ENCODE assay signal across 12 mouse cellular contexts in the genomic region with DNA sequence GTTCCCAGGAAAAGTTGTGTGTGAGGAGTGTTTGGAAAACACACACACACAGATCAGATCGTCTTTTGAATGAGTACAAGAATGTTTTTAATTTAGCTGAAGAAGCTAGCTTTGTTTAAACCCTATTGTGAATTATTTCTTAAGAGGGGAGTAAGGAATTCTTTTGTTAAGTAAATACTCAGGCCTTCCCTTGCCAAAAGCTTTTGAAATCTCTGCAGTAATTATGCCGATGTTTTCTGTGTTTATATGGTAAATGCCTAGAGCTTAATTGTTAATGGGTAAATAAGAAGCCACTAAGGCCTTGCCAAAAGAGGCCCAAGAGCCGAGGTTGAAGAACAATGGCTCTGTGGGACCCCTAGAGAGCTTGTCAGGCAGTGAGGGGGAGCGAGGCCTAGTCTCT.
DNase-seq lines count a peak whose midpoint lies in the region; ATAC-seq and TF ChIP-seq lines count a peak whose summit lies in the region.
"Had no signal": no experiment of that assay in that cellular context is flagged by ENCODE, and none has a peak within 500 bp of the region (broad histone marks: within the 10 kb centered on the region; RNA-seq: fewer than 3 reads in every experiment).

No protein-coding gene starts in this region.

- no peaks in the 10 kb centered on the region for H3K36me3 ChIP-seq in lung, embryonic 14.5 days (ENCODE audit: insufficient read depth)
- H3K36me3 ChIP-seq in limb, embryonic 15.5 days = no peaks in the 10 kb centered on the region
- no peaks in the 10 kb centered on the region for H3K36me3 ChIP-seq in heart, embryonic 11.5 days (ENCODE audit: control insufficient read depth, insufficient read depth, low read length)
- H3K36me3 ChIP-seq: liver, embryonic 13.5 days had no signal

- ATAC-seq in lung, embryonic 14.5 days (ENCODE audit: insufficient read depth) = no peak
- ATAC-seq in limb, embryonic 15.5 days (ENCODE audit: insufficient number of reproducible peaks, low FRiP score, low TSS enrichment, low read depth) = no peak
- no peak for ATAC-seq in heart, embryonic 11.5 days (replicated peaks; ENCODE audit: insufficient number of reproducible peaks, low FRiP score, low TSS enrichment)

- no peak overlapping the region for H3K9ac ChIP-seq in lung, embryonic 14.5 days
- H3K9ac ChIP-seq in limb, embryonic 15.5 days = no peak overlapping the region
- no peak overlapping the region for H3K9ac ChIP-seq in heart, embryonic 11.5 days (ENCODE audit: low read depth, low read length)
- H3K9ac ChIP-seq: liver, embryonic 13.5 days had no signal

- WGBS in lung, embryonic 14.5 days = 25% methylated on average over 4 of the region's 4 CpGs
- 35% methylated on average over 4 of the region's 4 CpGs for WGBS in limb, embryonic 15.5 days
- WGBS in heart, embryonic 11.5 days (ENCODE audit: insufficient replicate concordance) = 54% methylated on average over 4 of the region's 4 CpGs

- H3K4me2 ChIP-seq in lung, embryonic 14.5 days = no peak overlapping the region
- no peak overlapping the region for H3K4me2 ChIP-seq in limb, embryonic 15.5 days
- H3K4me2 ChIP-seq in heart, embryonic 11.5 days = no peak overlapping the region
- H3K4me2 ChIP-seq: liver, embryonic 13.5 days had no signal

- no peak for TF ChIP-seq CTCF in lung, embryonic 14.5 days (IDR thresholded peaks at IDR 0.05; ENCODE audit: low read depth)
- no peak for TF ChIP-seq CTCF in brain, embryonic 14.5 days (IDR thresholded peaks at IDR 0.05; ENCODE audit: borderline replicate concordance, extremely low read depth, insufficient read depth, insufficient read length)

- TF ChIP-seq POLR2A in brain, embryonic 14.5 days (IDR thresholded peaks at IDR 0.05; ENCODE audit: borderline replicate concordance, extremely low read depth, insufficient read depth, insufficient read length, poor library complexity, severe bottlenecking) = no peak

- peak overlapping the region; percentile 21; the same call in 1 of the 2 replicates for H3K27ac ChIP-seq in lung, embryonic 14.5 days (ENCODE audit: low read depth)
- peak overlapping the region; percentile 12; the same call in 1 of the 2 replicates for H3K27ac ChIP-seq in limb, embryonic 15.5 days
- no peak overlapping the region for H3K27ac ChIP-seq in heart, embryonic 11.5 days (ENCODE audit: low read depth, low read length)
- H3K27ac ChIP-seq: kidney, postnatal 0 days; liver, embryonic 13.5 days had no signal

- DNase-seq in lung, embryonic 14.5 days = peak; percentile 60
- DNase-seq in lung, postnatal 4 days = no peak
- peak; percentile 79 for DNase-seq in Muller cell, postnatal 12 days (ENCODE audit: inconsistent ontology term)
- DNase-seq in brain, embryonic 14.5 days (ENCODE audit: low read depth) = peak; percentile 82
- DNase-seq in embryo, embryonic 10.5 days (ENCODE audit: low spot score) = no peak
- DNase-seq: cerebellum, adult 9-10 months; heart, adult 18-20 months; layer of hippocampus, postnatal 36 days; liver, embryonic 13.5 days had no signal

- H3K4me3 ChIP-seq in lung, embryonic 14.5 days (ENCODE audit: low read depth, low read length) = no peak overlapping the region
- H3K4me3 ChIP-seq in limb, embryonic 15.5 days = no peak overlapping the region
- H3K4me3 ChIP-seq in heart, embryonic 11.5 days (ENCODE audit: low read depth, low read length) = no peak overlapping the region
- H3K4me3 ChIP-seq: liver, embryonic 13.5 days had no signal

- no peaks in the 10 kb centered on the region for H3K9me3 ChIP-seq in lung, embryonic 14.5 days (ENCODE audit: low read depth, low read length)
- no peaks in the 10 kb centered on the region for H3K9me3 ChIP-seq in limb, embryonic 15.5 days
- no peaks in the 10 kb centered on the region for H3K9me3 ChIP-seq in heart, embryonic 11.5 days (replicated peaks; ENCODE audit: control insufficient read depth, low read length)
- H3K9me3 ChIP-seq: liver, embryonic 13.5 days had no signal

- peaks cover 23% of the 10 kb centered on the region for H3K4me1 ChIP-seq in lung, embryonic 14.5 days (ENCODE audit: insufficient read depth)
- H3K4me1 ChIP-seq in limb, embryonic 15.5 days = peaks cover 40% of the 10 kb centered on the region
- peaks cover 5% of the 10 kb centered on the region for H3K4me1 ChIP-seq in heart, embryonic 11.5 days (ENCODE audit: control insufficient read depth, insufficient read depth, low read length)

- H3K27me3 ChIP-seq in lung, embryonic 14.5 days (ENCODE audit: insufficient read depth, low read length) = no peaks in the 10 kb centered on the region
- H3K27me3 ChIP-seq in limb, embryonic 15.5 days = no peaks in the 10 kb centered on the region
- no peaks in the 10 kb centered on the region for H3K27me3 ChIP-seq in heart, embryonic 11.5 days (ENCODE audit: control insufficient read depth, insufficient read depth, low read length)

Comparison
In these comparisons a context has a peak if more than half of its experiments do, and no peak if none do; other contexts are left out.
1. DNase-seq: peak in lung, embryonic 14.5 days (single experiment), Muller cell, postnatal 12 days (single experiment) and brain, embryonic 14.5 days (single experiment); none in lung, postnatal 4 days (0 of 2) and embryo, embryonic 10.5 days (single experiment).